Mouse (Mus musculus) heart, adult 18-20 months (tissue): Measurements from ENCODE around the gene Iqsec3. TPM values are rescaled to one million over a fixed set of nuclear protein-coding genes. Genes with fewer than 3 reads are reported as not detected.

Experiments used
- DNase-seq, 2 experiments: peaks; one replicate each; pipeline ENCODE4 v3.0.0; 2021 to 2022; ENCODE audit warnings: mixed read lengths in 1 of 2
- long read RNA-seq, 2 experiments: library from polyadenylated mRNA; stranded (forward); transcript quantifications; one replicate each; pipeline ENCODE4 v2.0.0; 2021
- total RNA-seq, 2 experiments: library from RNA; stranded (reverse); gene quantifications; 2 replicates each; pipeline ENCODE4 v1.2.3; 2021

The Iqsec3 gene
- total RNA-seq: under 1 TPM; 0.41 to 0.62 TPM
- long read RNA-seq, experiment 1: 0 reads
- long read RNA-seq, experiment 2: 0 reads

DNA sequence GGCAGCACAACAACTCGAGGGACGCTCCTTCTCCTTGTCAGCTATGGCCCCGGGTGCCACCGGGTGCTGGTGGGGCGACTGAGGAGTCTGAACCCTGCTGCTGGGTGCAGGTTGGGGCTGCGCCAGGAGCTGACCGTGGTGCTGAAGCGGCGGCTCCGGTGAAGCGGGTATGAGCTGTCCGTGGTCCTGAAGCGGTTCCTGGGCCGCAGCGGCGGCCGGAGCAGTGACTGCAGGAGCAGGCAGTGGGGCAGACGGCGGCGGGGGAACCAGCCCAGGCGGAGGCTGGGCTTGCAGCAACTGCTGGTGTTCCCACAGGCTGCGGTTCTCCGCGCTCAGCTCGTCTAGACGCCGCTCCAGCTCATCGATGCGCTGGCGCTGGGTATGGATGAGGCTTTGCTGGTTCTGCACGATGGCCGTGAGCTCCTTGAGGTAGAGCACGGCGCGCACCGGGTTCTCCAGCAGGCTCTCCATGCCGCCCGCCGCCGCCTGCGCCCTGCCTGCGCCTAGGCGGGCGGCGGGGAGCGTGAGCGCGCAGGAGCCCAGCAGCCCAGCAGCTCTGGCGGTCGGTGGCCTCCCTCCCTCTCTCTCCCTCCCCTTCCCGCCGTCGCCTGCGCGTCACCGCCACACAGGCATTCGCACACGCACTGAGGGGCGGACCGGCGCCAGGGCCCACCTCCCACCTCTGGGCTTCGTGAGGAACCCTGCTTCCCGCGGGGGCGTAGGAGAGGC is at the start of gene Iqsec3:
Gene Iqsec3, minus strand, starts transcription at position 586 of the 729 bp plus-strand sequence.
- DNase-seq: peak; percentile 72 to 90

DNA sequence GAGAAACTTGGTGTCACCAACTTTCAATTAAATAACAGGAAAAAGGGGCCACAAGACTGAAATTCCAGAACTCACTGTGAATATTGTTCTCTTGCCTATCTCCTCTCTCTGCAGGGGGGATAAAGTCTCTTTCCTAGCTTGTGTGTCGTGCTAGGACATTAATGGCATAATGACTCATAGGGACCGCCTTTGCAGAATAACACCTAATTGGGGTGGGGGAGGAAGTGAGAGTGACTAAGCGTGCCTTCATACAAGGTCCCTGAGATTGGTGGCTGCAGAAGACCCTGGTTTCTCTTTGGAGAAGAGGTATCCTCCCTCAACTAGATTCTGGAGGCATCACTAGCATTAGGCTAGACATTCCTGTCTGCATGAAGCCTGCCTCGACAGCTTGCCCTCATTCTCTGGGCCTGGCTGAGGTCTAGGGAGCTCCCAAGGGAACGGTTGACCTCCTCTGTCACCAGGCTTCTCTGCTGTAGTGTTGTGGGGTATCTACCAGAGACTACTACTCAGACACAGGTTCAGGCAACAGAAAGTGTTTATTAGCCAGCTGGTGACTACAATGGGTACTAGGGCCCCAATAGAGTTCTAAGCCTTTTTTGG is 48.7 kb upstream of the Iqsec3 start:
- DNase-seq: no peak

DNA sequence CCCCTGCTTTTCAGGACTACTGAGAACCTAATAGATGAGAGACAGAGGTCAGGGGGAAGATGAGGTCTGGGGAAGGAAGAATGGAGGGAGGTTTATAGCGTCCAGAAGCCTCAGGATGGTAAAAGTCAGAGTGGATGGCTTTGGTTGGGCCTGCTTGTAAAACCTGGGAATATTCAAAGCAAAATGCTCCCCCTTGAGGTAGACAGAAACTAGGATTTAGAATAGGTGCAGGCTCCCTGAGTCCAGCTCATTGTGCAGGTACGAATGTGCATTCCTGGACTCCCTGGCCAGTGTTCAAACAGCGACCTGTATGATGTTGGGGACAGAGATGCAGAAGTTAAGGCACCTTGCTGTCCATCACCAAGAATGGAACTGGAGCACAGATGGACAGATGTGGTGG is 47.6 kb upstream of the Iqsec3 start:
- DNase-seq: no peak

DNA sequence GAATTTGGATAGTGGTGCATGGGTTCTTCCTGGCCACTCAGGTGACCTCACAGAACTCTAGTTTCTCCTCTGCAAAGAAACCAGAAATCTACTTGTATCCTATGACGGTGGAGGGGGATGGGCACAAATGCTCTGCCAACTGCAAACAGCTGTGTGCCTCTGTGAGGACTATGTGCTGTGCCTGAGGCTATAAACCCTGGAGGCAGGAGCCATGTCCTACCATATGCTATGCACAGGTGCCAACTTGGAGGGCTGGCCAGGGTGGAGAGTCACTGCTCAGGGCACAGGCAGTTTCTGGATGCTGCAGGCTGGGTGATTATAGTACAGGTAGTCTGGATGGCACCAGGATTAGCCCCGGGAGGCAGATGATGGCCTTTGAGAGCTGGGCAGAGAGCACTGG is 46.4 kb upstream of the Iqsec3 start:
- DNase-seq: no peak

DNA sequence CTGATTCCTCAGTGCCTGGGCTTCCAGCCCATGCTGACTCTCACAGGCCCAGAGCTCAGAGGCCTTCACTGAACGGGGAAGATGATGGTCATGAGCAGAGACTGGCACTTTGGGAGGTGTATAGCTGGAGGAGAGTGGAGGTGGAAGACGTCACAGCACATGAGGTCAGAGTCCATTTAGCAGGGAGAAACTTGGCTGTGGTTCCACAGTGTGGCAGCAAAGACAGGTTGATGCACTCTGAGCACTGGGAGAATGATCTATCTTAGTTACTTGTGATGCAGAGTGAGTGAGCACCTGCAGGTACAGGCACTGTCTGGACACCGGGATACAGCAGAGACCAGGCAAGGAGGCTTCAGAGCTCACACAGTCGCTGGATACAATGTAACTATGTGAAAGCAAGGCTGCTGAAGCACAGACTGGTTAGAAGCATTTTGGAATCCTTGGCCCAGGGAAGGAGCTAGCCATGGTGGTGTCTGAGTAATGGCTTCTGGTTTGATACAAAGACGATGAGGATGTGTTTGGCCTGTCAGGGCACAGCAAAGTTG is 45.9 kb upstream of the Iqsec3 start:
- no peak for DNase-seq

DNA sequence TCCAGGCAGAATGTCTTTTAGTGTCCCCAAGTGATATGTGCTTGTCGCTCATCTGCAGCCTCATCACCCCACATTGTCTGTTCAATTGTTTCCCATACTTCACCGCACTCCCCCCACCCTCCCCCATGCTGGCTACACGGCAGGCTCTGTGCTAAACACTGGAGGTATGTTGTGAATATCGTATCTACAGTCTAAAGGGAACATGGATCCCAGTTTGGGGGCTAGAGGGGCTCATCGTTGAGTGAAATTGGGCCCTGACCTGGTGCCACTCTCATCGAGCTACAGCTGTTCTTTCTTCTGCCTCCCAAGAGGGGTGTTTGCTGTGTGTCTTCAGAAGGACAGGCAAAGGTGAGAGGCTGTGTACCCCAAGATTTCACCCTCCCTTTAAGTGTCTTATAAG is 44.2 kb upstream of the Iqsec3 start:
- DNase-seq: no peak

DNA sequence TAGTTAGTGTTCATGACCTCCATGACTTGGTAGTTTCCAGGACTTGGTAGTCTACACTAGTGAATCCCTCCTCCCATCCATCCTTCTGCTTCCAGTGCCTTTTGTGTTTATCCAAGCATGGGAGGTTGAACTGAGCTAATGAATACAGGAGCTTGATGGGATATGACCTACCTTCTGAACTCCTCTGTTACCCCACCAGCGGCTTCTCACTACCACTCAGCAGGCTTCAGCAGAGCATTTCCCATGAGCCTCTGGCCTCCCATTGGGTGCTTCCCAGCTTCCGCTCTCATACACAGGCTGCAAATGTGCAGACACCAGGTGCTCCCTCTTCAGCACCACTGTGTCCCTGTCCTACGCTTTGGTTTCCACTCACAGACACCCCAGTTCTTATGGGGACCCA is 36.9 kb upstream of the Iqsec3 start:
- no peak for DNase-seq

DNA sequence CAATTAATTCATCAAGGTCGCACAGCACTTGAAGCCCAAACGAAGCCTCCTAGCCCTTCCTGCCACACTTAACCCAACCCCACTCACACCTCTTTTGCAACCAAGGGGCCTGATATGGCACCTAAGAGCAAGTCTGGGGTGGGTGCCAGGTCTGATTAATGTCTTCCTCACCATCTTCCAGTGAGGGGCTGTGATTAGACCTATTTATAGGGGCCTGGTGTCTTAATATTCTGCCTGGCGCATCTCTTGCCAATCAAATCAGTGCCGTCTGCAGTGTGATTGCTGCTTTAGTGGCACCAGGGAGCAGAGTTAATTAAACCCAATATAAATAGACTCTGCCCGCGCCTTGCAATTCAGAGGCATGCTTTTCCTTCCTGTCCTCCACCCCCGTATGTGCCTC is 36.4 kb upstream of the Iqsec3 start:
- no peak for DNase-seq

DNA sequence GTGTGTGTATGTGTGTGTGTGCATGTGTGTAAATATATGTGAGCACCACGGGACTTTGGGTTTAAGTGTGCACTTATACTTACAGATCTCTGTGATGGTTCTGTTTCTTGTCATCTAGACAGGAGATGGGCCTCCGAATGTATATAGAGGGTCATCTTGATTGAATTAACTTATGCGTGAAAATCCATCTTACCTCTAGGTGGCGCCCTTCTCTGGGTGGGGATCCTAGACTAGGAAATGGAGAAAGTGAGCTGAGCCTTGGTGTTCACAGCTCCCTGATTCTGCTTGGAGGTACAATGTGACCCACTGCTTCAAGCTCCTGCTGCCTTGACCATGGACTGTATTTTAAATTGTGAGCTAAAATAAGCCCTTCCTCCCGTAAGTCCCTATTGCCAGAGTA is 34.8 kb upstream of the Iqsec3 start:
- DNase-seq: no peak

DNA sequence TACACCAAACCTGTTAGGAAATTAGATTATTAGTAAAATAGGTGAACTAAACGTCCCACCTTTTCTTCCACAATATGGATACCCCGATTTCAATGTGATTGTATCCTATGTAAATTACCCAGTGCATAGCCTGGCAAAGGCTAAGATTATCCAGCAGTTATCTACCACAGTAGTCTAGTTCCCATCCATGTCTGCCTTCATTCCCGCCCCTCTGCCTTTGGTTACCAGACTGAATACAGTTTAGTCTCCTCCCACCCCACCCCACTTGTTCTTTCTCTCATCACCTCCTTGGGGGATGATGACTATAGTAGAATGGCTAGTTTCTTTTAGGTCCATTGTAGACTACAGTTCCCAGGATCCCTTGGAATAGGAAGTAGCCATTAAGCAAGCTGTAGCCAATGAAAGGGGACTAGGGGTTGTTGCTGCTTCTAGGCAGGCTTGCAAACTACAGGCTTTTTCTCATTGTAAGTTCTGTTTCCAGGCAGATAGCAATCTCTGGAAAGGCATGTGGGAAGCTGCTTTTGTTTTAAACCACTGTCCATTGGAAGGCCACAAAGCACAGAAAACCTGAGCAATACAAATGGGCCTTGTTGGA is 27.7 kb upstream of the Iqsec3 start:
- no peak for DNase-seq

DNA sequence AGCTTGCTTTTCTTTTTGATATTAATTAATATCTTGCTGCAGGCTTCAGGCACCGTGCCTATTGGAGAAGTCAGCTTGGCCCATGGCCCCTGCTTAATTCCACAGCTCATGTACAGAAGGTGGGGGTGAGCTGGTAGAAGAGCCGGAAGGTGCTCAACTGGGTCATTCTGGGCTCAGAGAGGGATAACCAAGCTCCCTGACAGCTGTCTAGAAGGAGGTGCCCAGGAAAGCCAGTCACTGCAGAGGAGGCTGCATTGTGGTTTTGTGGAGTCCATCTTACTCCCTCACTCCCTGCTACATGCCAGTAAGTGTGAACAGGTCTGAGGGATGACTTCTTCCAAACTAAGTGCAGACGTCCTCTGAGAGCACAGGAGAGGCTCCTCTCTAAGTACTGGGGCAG is 26.4 kb upstream of the Iqsec3 start:
- no peak for DNase-seq

DNA sequence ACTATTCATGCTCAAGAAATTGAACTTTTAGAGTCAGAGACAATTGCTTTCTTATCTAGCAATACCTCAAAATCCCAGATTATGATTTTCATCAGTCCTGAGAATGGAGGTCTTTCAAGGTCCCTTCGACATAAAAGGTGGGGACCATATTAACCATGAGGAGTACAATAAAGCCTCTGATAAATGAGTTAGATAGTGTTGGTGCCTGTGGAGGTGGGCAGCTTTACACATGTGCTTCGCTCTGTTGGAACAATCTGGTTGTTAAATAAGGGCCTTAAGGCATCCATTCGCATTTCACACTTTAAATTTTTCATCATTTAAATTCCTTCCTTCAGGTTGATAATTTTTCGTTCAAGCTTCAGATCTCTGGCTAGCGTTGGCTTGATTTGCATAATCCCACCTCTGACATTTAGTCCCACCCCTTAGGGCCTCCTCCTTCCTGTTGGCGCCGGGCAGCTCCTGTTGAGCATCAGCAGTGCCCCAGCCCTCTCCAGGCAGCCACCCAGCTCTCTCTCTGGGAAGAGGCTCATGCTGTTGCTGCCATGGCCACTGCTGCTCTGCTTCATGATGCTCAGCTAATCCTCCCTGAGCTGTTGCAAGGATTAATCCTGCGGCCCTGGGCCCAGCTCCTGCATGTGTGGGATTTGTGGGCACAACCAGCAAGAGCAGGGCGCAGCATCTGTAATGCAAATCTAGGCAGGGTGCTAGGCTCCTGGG is 25.5 kb upstream of the Iqsec3 start:
- DNase-seq: no peak

DNA sequence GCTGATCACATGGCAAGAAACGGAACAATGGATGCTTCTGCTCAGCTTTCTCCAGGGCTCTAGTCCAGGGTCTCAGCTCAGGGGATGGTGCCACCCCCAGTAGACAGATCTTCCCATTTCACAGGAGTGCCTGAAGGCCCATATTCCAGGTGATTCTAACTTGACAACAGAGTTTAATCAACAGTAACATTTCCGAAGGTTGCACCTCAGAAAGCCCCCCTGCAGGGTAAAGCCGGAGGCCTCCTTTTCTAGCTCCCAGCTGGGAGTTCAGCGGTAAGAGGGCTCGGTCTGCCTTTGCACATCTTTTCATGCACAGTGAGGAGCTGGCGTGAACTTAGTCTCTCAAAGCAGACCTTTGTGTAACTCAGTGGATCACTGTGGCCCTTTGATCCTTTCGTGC is 22.1 kb upstream of the Iqsec3 start:
- no peak for DNase-seq

DNA sequence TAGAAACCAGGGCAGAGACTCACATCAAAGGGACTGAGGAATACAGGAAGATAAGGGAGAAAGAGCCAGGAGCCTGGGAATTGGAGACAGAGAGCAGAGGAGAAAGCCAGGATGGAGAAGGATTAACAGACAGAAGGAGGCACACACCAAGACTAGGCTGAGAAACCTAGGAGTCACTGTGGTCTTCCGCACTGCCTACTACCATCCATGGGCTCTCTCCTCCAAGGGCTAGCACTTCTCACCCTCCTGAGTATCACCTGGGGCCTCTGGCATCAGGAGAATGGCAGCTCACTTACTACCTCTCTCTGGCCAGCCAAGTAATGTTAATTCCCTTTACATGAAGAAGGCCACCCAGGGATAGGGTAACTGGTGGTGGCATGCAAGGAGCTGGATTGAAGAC is 21.5 kb upstream of the Iqsec3 start:
- DNase-seq: no peak

DNA sequence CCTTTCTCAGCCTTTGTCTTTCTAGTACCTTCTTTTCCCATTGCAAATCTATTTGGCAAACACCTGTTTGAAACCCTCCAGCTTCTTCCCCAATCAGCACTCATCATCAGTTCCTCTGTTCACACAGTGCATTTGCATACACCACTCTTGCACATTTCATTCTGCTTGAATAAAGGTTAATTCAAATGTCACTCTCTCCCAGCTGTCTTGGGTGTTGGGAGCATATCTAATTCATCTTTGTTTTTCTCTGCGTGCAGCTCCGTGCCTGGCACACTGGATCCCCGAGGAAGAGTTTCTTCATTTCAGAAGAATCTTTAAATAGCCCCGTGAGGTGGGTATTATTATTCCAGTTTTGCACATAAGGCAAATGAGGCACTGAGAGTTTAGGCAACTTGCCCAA is 20.8 kb upstream of the Iqsec3 start:
- no peak for DNase-seq

DNA sequence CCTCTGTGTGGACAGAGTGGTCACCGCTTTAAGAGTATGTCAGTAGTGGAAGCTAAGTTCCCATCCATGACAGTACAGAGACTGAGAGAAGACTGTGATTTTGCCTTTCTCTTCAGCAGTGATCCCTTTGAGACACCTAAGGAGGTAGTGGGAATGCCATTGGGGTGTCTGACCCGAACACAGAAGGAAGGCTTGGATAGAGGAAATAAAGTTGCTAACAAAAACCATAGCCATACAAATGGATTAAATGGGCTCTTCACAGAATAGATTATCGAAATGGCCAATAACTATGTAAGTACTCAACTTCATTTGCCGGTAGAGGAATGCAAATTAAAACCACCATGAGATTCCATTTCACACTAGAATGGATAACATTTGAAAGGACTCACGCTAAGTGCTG is 17.9 kb upstream of the Iqsec3 start:
- DNase-seq: no peak

DNA sequence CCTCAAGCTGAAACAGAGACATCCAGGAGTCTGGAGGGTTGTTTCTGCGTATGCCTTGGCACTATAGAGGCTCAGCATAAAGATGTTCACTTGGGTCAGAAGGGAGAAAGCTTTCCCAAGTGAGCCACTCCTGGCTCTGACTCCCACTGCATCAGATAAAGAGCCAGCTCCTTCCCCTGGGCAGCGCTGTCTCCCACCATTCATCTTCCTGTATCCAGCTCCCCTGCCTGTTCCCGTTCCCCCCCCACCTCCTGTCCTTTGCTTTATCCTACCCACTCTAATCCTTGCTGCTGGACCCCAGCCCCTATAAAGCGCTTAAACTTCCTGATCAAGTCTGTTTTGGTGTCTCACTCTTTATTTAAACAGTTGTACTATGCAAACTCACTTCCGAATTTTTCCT is 1.2 kb downstream of the Iqsec3 start:
- no peak for DNase-seq

DNA sequence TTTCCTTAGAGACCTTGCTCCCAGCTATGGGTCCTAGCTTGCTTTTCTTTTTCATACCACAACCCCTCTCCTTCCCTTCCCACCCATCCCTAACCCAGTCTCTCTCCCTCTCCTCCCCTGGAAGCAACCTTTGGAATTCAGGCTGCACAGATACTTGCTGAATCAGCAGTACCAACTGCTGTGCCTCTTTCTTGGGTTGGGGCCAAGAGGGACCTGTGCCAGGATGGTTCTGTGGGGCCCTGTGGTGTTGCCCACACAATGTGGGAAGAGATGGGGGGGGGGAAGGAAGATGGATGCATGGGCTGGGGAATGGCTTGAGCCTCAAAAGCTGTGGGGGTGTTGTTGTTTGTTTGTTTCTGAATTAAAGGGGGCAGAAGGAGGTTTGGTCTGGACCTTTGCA is 5.2 kb downstream of the Iqsec3 start:
- no peak for DNase-seq

DNA sequence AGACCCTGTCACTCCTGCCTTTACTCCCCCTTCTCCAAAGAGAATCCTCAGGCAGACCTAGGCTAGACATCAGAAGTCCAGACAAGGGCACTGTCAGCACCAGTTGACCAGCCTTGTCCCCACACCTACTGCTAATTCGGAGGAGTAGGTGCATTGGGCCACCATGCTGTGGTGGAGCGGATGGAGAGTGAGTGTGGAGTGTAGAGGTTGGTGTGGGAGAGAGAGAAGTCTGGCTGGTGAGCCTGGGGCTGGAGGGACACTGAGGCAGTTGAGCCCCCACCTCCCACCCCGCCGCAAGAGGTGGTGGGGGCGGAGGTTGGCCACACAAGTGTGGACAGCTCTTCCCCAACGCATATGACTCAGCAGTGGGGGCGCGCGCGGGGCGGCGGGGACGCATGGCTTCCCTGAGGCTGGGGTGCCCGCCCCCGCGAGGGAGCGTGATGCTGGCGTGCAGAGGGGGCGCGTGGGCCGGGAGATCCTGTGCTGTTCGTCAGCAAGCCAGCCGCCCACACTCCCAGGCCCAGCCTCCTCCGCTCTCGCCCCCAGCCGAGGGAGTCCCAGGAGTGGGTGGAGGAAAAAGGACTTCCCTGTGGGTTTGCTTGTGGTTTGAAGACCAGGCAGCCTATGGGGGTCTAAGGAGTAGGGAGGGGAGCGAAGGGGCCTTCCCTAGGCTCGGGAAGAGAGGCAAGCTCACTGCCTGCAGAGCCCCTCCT is 10.7 kb downstream of the Iqsec3 start:
- no peak for DNase-seq

DNA sequence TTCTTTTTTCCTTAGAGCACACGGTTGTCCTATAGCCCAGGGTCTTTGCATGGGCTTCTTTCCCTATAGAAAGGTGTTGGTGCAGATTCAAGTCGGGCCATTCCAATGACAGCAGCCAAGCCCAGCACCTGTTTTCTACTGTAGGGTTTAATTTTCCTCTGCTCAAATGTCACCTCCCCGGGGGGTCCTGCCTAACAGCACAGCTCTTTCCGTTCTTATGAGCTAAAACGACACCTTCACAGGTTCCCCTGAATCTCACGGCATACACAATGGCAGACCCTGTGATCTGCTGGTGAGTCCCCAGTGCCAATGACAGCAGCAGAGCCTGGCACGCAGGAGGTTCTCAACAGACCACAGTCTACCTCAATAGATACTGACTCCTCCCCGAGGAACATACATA is 16.1 kb downstream of the Iqsec3 start:
- DNase-seq: no peak

DNA sequence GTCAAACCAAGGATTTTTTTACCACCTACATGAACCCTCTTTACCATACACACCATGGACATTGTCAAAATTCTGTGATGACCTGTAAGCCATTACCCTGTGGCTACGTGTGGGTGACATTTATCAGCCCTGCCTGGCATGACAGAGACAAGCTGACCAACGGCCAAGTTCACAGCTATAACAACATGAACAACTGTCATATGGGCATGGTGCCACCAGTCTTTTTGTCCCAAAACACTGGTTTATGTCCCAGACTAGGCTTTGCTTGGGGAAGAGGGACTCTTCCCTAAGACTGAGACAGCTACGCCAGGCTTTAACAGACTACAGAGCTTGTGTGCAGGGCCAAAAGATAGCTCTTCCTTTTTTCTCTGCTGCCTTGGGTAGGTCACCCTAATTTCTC is 16.8 kb downstream of the Iqsec3 start:
- DNase-seq: no peak
